Mouse (Mus musculus): Measurements from ENCODE around the gene Urb1. TPM values are rescaled to one million over a fixed set of nuclear protein-coding genes. Genes with fewer than 3 reads are reported as not detected.
"Not testable (repeated sequence)": the region's sequence is repeated elsewhere in the genome, so short reads cannot be mapped to it uniquely, and the experiment has no call there.

Urb1 gene
- 1 to 10 TPM; 3.9 to 4.6 TPM for polyA plus RNA-seq (2017; shearing (Covaris generic))

- peak; percentile 99 for ATAC-seq
Measured at GRCm38 (mm10) chr16:90809975-90810715, at the start of gene Urb1. Gene Urb1 (minus strand): TSS chr16:90810413.

- no peak for ATAC-seq
Measured at GRCm38 (mm10) chr16:90858206-90858605, 48.0 kb upstream of the Urb1 start.

GRCm38 (mm10) chr16:90856552-90857200 is 46.5 kb upstream of the Urb1 start:
- no peak for ATAC-seq

GRCm38 (mm10) chr16:90851621-90852334 is 41.6 kb upstream of the Urb1 start:
- no peak for ATAC-seq

- ATAC-seq = no peak
Measured at GRCm38 (mm10) chr16:90850881-90851280, 40.7 kb upstream of the Urb1 start.

- ATAC-seq = no peak
Measured at GRCm38 (mm10) chr16:90849262-90849661, 39.0 kb upstream of the Urb1 start.

- no peak for ATAC-seq
Measured at GRCm38 (mm10) chr16:90848697-90849096, 38.5 kb upstream of the Urb1 start.

GRCm38 (mm10) chr16:90845591-90845990 is 35.4 kb upstream of the Urb1 start:
- ATAC-seq = no peak

- no peak for ATAC-seq
Measured at GRCm38 (mm10) chr16:90845038-90845437, 34.8 kb upstream of the Urb1 start.

- ATAC-seq = no peak
Measured at GRCm38 (mm10) chr16:90842164-90842563, 32.0 kb upstream of the Urb1 start.

- ATAC-seq = no peak
Measured at GRCm38 (mm10) chr16:90837431-90837830, 27.2 kb upstream of the Urb1 start.

GRCm38 (mm10) chr16:90833041-90833791 is 23.0 kb upstream of the Urb1 start:
- no peak for ATAC-seq

- ATAC-seq = no peak
Measured at GRCm38 (mm10) chr16:90832495-90832894, 22.3 kb upstream of the Urb1 start.

- no peak for ATAC-seq
Measured at GRCm38 (mm10) chr16:90831676-90832075, 21.5 kb upstream of the Urb1 start.

GRCm38 (mm10) chr16:90830686-90831439 is 20.6 kb upstream of the Urb1 start:
- peak; percentile 11 for ATAC-seq

GRCm38 (mm10) chr16:90829894-90830685 is 19.9 kb upstream of the Urb1 start:
- peak; percentile 86 for ATAC-seq

- no peak for ATAC-seq
Measured at GRCm38 (mm10) chr16:90829136-90829535, 18.9 kb upstream of the Urb1 start.

GRCm38 (mm10) chr16:90827498-90827897 is 17.3 kb upstream of the Urb1 start:
- no peak for ATAC-seq

GRCm38 (mm10) chr16:90826457-90826856 is 16.2 kb upstream of the Urb1 start, which contains the start of gene Eva1c:
Gene Eva1c (plus strand): TSS chr16:90826719.
- no peak for ATAC-seq

- no peak for ATAC-seq
Measured at GRCm38 (mm10) chr16:90826041-90826440, 15.8 kb upstream of the Urb1 start.

- not testable (repeated sequence) for ATAC-seq
Measured at GRCm38 (mm10) chr16:90823986-90824385, 13.8 kb upstream of the Urb1 start.

All from activated CD4-positive, CD25-positive, alpha-beta regulatory T cell, adult 4 months (primary cell).